Mouse (Mus musculus) hindbrain, embryonic 16.5 days (tissue): ENCODE measurements at regions not wholly inside any gene's neighbourhood (a gene's known extent, or its start where the extent isn't known, plus 50 kb on each side); places are given as distances from the start of the nearest gene placed in this dataset.

Experiments used
- ATAC-seq: fragments of 200-750 bp; cut with Nextera tagmentation; 2 replicates; pipeline ENCODE4 v1.8.0; 2017; ENCODE audit warnings: moderate TSS enrichment, moderate library complexity
- H3K27ac ChIP-seq: fragments of 300-500 bp; sonication (generic); 2 replicates; pipeline ENCODE4 v1.5.1; 2014; ENCODE audit warnings: low read depth, mild to moderate bottlenecking, control low read depth, low read length, moderate library complexity
- H3K27me3 ChIP-seq: fragments of 300-500 bp; sonication (generic); replicated peaks from 2 replicates; pipeline ENCODE4 v1.6.1; 2014; ENCODE audit warnings: low read length; ENCODE audit not compliant: control insufficient read depth, insufficient read depth
- H3K36me3 ChIP-seq: fragments of 300-500 bp; sonication (generic); 2 replicates; pipeline ENCODE4 v1.6.1; 2014; ENCODE audit warnings: mild to moderate bottlenecking, low read length, moderate library complexity, mixed read lengths; ENCODE audit not compliant: control insufficient read depth, insufficient read depth
- H3K4me1 ChIP-seq: fragments of 300-500 bp; sonication (generic); 2 replicates; pipeline ENCODE4 v1.6.1; 2014; ENCODE audit warnings: low read depth, low read length; ENCODE audit not compliant: control insufficient read depth, insufficient read depth
- H3K4me2 ChIP-seq: fragments of 300-500 bp; sonication (generic); 2 replicates; pipeline ENCODE4 v1.6.1; 2014; ENCODE audit warnings: mild to moderate bottlenecking, low read length, control low read depth, moderate library complexity
- H3K4me3 ChIP-seq: fragments of 300-500 bp; sonication (generic); 2 replicates; pipeline ENCODE4 v1.5.1; 2014; ENCODE audit warnings: mild to moderate bottlenecking, low read length, control low read depth, moderate library complexity
- H3K9ac ChIP-seq: fragments of 300-500 bp; sonication (generic); 2 replicates; pipeline ENCODE4 v1.6.1; 2014; ENCODE audit warnings: low read depth, mild to moderate bottlenecking, control low read depth, low read length, moderate library complexity
- H3K9me3 ChIP-seq: fragments of 300-500 bp; sonication (generic); 2 replicates; pipeline ENCODE4 v1.6.1; 2014; ENCODE audit warnings: mild to moderate bottlenecking, low read length, moderate library complexity; ENCODE audit not compliant: control insufficient read depth
- WGBS: fragments of 180-500 bp; shearing (Covaris S2); extraction: QIAGEN DNeasy Blood & Tissue Kit; methylation state at CpG from one replicate; pipeline ENCODE4 v1.1.7; 2014; 5-methylcytosine and 5-hydroxymethylcytosine counted together

- 71% methylated on average over 1 of the region's 1 CpGs for WGBS
Observed at GRCm38 (mm10) chr6:19214700-19215099, 348.6 kb downstream of the Ankrd7 start.

GRCm38 (mm10) chr6:19215124-19215523, 349.0 kb downstream of the Ankrd7 start:
- H3K9ac ChIP-seq: no peak overlapping the region
- no peaks in the 10 kb centered on the region for H3K4me1 ChIP-seq
- H3K9me3 ChIP-seq: no peaks in the 10 kb centered on the region
- 0 out of 2 replicates have a peak, but pooled peaks have one; percentile 61 for ATAC-seq
- H3K27ac ChIP-seq: no peak overlapping the region
- no peaks in the 10 kb centered on the region for H3K27me3 ChIP-seq
- no peaks in the 10 kb centered on the region for H3K36me3 ChIP-seq
- WGBS: 67% methylated on average over 1 of the region's 1 CpGs
- no peak overlapping the region for H3K4me3 ChIP-seq
- H3K4me2 ChIP-seq: no peak overlapping the region

More at GRCm38 (mm10) chr6:19214700-19215099, 348.6 kb downstream of the Ankrd7 start:
- no peaks in the 10 kb centered on the region for H3K27me3 ChIP-seq
- no peak overlapping the region for H3K4me2 ChIP-seq
- H3K9ac ChIP-seq: no peak overlapping the region
- no peak overlapping the region for H3K27ac ChIP-seq
- H3K36me3 ChIP-seq: no peaks in the 10 kb centered on the region
- no peak for ATAC-seq
- no peaks in the 10 kb centered on the region for H3K9me3 ChIP-seq
- H3K4me3 ChIP-seq: no peak overlapping the region
- H3K4me1 ChIP-seq: no peaks in the 10 kb centered on the region

GRCm38 (mm10) chr6:19264075-19264819, 398.1 kb downstream of the Ankrd7 start:
- Histone ChIP-seq H3K36me3 (no peaks in the 10 kb centered on the region), H3K4me2 (no peak overlapping the region), H3K9ac (no peak overlapping the region), H3K27me3 (no peaks in the 10 kb centered on the region), H3K4me3 (no peak overlapping the region), H3K4me1 (no peaks in the 10 kb centered on the region), H3K9me3 (no peaks in the 10 kb centered on the region), H3K27ac (no peak overlapping the region)
- no peak for ATAC-seq
- WGBS: 62% methylated on average over 5 of the region's 5 CpGs

GRCm38 (mm10) chr6:19273207-19273606, 407.1 kb downstream of the Ankrd7 start:
- no peak for ATAC-seq
- WGBS: 81% methylated on average over 2 of the region's 2 CpGs
- no peaks in the 10 kb centered on the region for H3K4me1 ChIP-seq

GRCm38 (mm10) chr6:19282682-19283333, 416.7 kb downstream of the Ankrd7 start:
- peak; percentile 94 for ATAC-seq
- WGBS: 53% methylated on average over 4 of the region's 4 CpGs
- no peak overlapping the region for H3K27ac ChIP-seq

More at GRCm38 (mm10) chr6:19273207-19273606, 407.1 kb downstream of the Ankrd7 start:
- Histone ChIP-seq H3K36me3 (no peaks in the 10 kb centered on the region), H3K4me2 (no peak overlapping the region), H3K4me3 (no peak overlapping the region), H3K27me3 (no peaks in the 10 kb centered on the region), H3K9ac (no peak overlapping the region), H3K9me3 (no peaks in the 10 kb centered on the region), H3K27ac (no peak overlapping the region)

GRCm38 (mm10) chr6:19332659-19333058, 466.5 kb downstream of the Ankrd7 start:
- H3K4me3 ChIP-seq: no peak overlapping the region
- ATAC-seq: no peak
- H3K9ac ChIP-seq: no peak overlapping the region
- no peaks in the 10 kb centered on the region for H3K27me3 ChIP-seq
- no peak overlapping the region for H3K4me2 ChIP-seq
- H3K27ac ChIP-seq: no peak overlapping the region
- H3K4me1 ChIP-seq: no peaks in the 10 kb centered on the region
- no peaks in the 10 kb centered on the region for H3K9me3 ChIP-seq
- no peaks in the 10 kb centered on the region for H3K36me3 ChIP-seq

More at GRCm38 (mm10) chr6:19282682-19283333, 416.7 kb downstream of the Ankrd7 start:
- Histone ChIP-seq H3K4me2 (0 out of 2 replicates have a peak overlapping the region, but pooled peaks have one; percentile 10), H3K9ac (no peak overlapping the region), H3K9me3 (no peaks in the 10 kb centered on the region), H3K4me3 (no peak overlapping the region), H3K36me3 (no peaks in the 10 kb centered on the region), H3K27me3 (no peaks in the 10 kb centered on the region), H3K4me1 (no peaks in the 10 kb centered on the region; the same call in 1 of the 2 replicates)

- ATAC-seq: no peak
- 91% methylated on average over 6 of the region's 6 CpGs for WGBS
- Histone ChIP-seq H3K4me1 (no peaks in the 10 kb centered on the region), H3K27ac (no peak overlapping the region), H3K27me3 (no peaks in the 10 kb centered on the region), H3K9me3 (no peaks in the 10 kb centered on the region), H3K4me3 (no peak overlapping the region), H3K9ac (no peak overlapping the region), H3K36me3 (no peaks in the 10 kb centered on the region), H3K4me2 (no peak overlapping the region)
Observed at GRCm38 (mm10) chr6:19335653-19336052, 469.5 kb downstream of the Ankrd7 start.

GRCm38 (mm10) chr6:19338470-19338869, 472.4 kb downstream of the Ankrd7 start:
- ATAC-seq: no peak
- Histone ChIP-seq H3K27ac (no peak overlapping the region), H3K4me3 (no peak overlapping the region), H3K36me3 (no peaks in the 10 kb centered on the region), H3K9me3 (no peaks in the 10 kb centered on the region), H3K27me3 (no peaks in the 10 kb centered on the region), H3K4me1 (no peaks in the 10 kb centered on the region), H3K9ac (no peak overlapping the region), H3K4me2 (no peak overlapping the region)
- WGBS: 84% methylated on average over 5 of the region's 5 CpGs
